Mouse (Mus musculus): ENCODE measurements around the gene Zfp568. TPM values are rescaled to one million over a fixed set of nuclear protein-coding genes. Genes with fewer than 3 reads are reported as not detected.
A peak's percentile ranks its signal among the peaks of the same experiment; 100 is the strongest.
"Not testable (repeated sequence)": the region's sequence is repeated elsewhere in the genome, so short reads cannot be mapped to it uniquely, and the experiment has no call there.

The Zfp568 gene
- polyA plus RNA-seq, 1 experiment: 2.7 TPM

DNA sequence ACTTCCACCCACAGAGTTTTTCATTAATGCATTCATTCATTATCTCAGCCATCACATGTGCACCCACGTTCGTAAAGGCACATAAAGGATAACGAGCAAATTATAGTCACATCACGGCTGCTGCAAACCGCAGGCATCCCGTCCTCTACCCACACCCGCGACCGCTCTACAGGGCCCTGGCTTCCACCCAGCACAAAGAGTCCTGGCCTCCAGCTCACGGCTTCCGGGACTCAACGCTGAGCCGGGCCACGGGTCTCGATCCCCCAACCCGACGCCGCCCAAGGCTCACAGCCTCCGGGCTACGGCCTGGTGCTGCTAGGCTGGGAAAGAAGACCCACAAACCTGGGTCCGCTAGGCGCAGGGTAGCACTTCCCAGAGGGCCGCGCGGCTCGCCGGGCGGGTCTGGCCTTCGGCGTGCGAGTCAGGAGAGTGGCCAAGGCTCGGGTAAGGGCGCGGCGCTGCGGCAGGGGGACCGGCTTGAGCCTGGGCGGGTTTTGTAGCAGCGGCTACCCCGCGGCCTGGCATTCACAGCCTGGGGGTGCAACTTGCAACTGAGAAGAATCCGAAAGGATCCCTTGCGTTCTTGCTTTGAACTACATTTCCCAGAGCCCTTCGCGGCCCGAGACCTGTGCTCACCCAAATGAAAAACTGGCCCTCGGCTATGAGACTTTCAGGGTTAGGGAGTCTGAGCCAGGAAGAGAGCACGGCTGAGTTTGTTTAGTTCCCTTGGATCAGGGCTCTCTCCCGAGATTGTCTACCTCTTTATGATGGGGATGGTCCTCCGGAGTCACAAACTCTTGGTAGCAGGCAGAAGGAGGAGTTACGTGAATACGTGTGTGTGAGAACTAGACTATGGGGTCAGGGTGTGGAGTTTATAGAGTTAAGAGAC is 30.0 kb upstream of the Zfp568 start, which contains the start of gene Zfp74:
TSS of gene Zfp74 (minus strand) at position 577 of the 889 bp plus-strand sequence.
- TF ChIP-seq POLR2A (IDR thresholded peaks at IDR 0.05; ENCODE audit: control insufficient read depth, low read depth, low read length) (peak; percentile 58; the same call in 1 of the 2 replicates), CTCF (IDR thresholded peaks at IDR 0.05; ENCODE audit: control insufficient read depth, insufficient read depth, insufficient replicate concordance, low read depth, low read length) (no peak)
- no peaks in the 10 kb centered on the region for H3K27me3 ChIP-seq (ENCODE audit: control insufficient read depth, insufficient read depth, low read length)
- H3K4me1 ChIP-seq (ENCODE audit: control insufficient read depth, insufficient read depth, low read length): peaks cover 5% of the 10 kb centered on the region
- H3K4me3 ChIP-seq (ENCODE audit: control insufficient read depth, low read depth, low read length): peak within 1 kb of the TSS; percentile 96
- H3K36me3 ChIP-seq (ENCODE audit: control insufficient read depth, insufficient read depth, low read length): no peaks in the 10 kb centered on the region
- peak within 1 kb of the TSS; percentile 93 for H3K27ac ChIP-seq (ENCODE audit: control insufficient read depth, insufficient read depth, low read depth, low read length)

DNA sequence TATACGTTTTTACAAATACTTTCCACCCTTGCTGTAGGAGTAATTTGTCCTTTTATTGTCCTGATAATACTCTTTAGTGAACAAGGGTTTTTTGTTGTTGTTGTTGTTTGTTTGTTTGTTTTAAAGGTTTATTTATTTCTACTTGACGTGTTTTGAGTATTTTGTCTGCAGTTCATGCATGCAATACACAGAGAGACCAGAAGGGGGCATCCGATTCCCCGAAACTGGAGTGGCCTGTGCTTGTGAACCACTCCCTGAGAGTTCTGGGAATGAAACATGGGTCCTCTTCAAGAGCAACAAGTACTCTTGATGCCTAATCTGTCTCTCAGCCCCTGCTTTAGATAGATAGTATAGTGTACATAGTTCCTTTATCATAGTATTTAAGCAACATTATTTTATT is 29.0 kb upstream of the Zfp568 start:
- Histone ChIP-seq H3K27me3 (ENCODE audit: control insufficient read depth, insufficient read depth, low read length) (no peaks in the 10 kb centered on the region), H3K4me1 (ENCODE audit: control insufficient read depth, insufficient read depth, low read length) (peaks cover 5% of the 10 kb centered on the region), H3K36me3 (ENCODE audit: control insufficient read depth, insufficient read depth, low read length) (no peaks in the 10 kb centered on the region), H3K4me3 (ENCODE audit: control insufficient read depth, low read depth, low read length) (no peak overlapping the region), H3K27ac (ENCODE audit: control insufficient read depth, insufficient read depth, low read depth, low read length) (no peak overlapping the region)
- TF ChIP-seq POLR2A (IDR thresholded peaks at IDR 0.05; ENCODE audit: control insufficient read depth, low read depth, low read length) (no peak), CTCF (IDR thresholded peaks at IDR 0.05; ENCODE audit: control insufficient read depth, insufficient read depth, insufficient replicate concordance, low read depth, low read length) (peak; percentile 50; the same call in 1 of the 2 replicates)

DNA sequence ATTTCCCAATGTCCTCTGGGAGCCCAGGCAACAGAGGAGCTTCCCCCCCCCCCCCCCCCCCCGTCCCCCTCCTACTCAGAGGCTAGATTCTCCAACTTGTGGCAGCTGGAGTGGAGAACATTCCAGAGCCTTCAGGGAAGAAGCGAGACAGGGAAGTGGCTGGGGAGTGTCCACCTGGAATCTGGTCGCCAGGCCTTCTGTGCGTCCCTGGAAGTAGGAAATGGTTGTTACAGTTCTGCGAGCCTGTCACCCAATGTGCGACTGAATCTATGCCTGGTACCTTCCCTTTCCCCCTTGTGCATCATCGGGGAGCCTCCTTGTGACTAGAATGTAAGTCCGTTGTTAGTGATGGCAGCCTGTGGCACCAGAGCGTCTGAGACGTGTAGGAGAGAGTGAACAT is 27.5 kb upstream of the Zfp568 start:
- Histone ChIP-seq H3K4me3 (ENCODE audit: control insufficient read depth, low read depth, low read length) (peak overlapping the region; percentile 13), H3K27me3 (ENCODE audit: control insufficient read depth, insufficient read depth, low read length) (no peaks in the 10 kb centered on the region), H3K36me3 (ENCODE audit: control insufficient read depth, insufficient read depth, low read length) (no peaks in the 10 kb centered on the region), H3K27ac (ENCODE audit: control insufficient read depth, insufficient read depth, low read depth, low read length) (no peak overlapping the region), H3K4me1 (ENCODE audit: control insufficient read depth, insufficient read depth, low read length) (peaks cover 5% of the 10 kb centered on the region)
- no peak for TF ChIP-seq CTCF (IDR thresholded peaks at IDR 0.05; ENCODE audit: control insufficient read depth, insufficient read depth, insufficient replicate concordance, low read depth, low read length)

DNA sequence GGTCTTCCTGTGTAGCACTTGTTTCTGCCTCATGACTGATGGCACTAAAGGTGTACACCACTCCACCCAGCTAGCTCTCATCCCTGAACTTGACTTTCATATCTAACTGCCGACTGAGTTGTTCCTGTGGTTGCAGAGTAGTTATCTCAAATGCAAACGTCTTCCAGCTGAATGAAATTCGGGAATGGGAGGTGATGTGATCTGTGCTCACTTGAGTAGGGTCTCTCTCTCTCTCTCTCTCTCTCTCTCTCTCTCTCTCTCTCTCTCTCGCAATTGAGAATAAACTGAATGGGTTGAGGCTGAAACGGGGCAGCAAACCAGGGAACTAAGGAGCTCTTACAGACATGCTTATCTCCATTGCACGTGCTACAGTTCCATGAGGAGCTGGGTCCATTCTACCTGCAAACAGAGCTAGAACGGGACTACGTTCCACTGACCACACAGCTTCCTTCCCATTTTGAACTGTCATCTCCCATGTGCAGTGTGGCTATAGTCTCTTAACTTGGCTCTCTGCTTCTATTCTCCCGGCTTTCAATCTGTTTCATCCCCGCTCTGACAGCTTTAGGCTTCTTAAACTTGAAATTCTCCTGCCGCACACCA is 25.5 kb upstream of the Zfp568 start:
- Histone ChIP-seq H3K36me3 (ENCODE audit: control insufficient read depth, insufficient read depth, low read length) (no peaks in the 10 kb centered on the region), H3K27ac (ENCODE audit: control insufficient read depth, insufficient read depth, low read depth, low read length) (no peak overlapping the region), H3K4me1 (ENCODE audit: control insufficient read depth, insufficient read depth, low read length) (peaks cover 5% of the 10 kb centered on the region), H3K4me3 (ENCODE audit: control insufficient read depth, low read depth, low read length) (no peak overlapping the region), H3K27me3 (ENCODE audit: control insufficient read depth, insufficient read depth, low read length) (no peaks in the 10 kb centered on the region)
- TF ChIP-seq POLR2A (IDR thresholded peaks at IDR 0.05; ENCODE audit: control insufficient read depth, low read depth, low read length) (no peak), CTCF (IDR thresholded peaks at IDR 0.05; ENCODE audit: control insufficient read depth, insufficient read depth, insufficient replicate concordance, low read depth, low read length) (no peak)

DNA sequence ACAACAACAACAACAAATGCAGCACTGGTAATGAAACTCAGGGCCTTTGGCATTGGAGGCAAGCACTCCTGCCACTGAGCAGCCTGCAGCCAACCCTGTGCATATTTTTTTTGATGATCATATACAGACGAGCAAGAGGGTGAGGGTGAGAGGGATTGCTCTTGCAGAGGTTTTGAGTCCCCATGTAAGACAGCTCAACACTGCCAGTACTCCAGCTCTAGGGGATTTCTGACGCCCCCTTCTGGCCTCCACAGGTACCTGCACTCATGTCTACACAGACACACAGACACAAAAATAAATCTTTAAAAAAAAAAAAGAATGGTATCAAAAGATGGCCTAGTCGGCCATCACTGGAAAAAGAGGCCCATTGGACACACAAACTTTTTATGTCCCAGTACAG is 24.8 kb upstream of the Zfp568 start:
- 0 out of 2 replicates have a peak, but pooled peaks have one; percentile 12 for TF ChIP-seq CTCF (IDR thresholded peaks at IDR 0.05; ENCODE audit: control insufficient read depth, insufficient read depth, insufficient replicate concordance, low read depth, low read length)
- TF ChIP-seq POLR2A (IDR thresholded peaks at IDR 0.05; ENCODE audit: control insufficient read depth, low read depth, low read length): no peak
- Histone ChIP-seq H3K27me3 (ENCODE audit: control insufficient read depth, insufficient read depth, low read length) (no peaks in the 10 kb centered on the region), H3K27ac (ENCODE audit: control insufficient read depth, insufficient read depth, low read depth, low read length) (no peak overlapping the region), H3K4me1 (ENCODE audit: control insufficient read depth, insufficient read depth, low read length) (no peaks in the 10 kb centered on the region), H3K4me3 (ENCODE audit: control insufficient read depth, low read depth, low read length) (no peak overlapping the region), H3K36me3 (ENCODE audit: control insufficient read depth, insufficient read depth, low read length) (no peaks in the 10 kb centered on the region)

DNA sequence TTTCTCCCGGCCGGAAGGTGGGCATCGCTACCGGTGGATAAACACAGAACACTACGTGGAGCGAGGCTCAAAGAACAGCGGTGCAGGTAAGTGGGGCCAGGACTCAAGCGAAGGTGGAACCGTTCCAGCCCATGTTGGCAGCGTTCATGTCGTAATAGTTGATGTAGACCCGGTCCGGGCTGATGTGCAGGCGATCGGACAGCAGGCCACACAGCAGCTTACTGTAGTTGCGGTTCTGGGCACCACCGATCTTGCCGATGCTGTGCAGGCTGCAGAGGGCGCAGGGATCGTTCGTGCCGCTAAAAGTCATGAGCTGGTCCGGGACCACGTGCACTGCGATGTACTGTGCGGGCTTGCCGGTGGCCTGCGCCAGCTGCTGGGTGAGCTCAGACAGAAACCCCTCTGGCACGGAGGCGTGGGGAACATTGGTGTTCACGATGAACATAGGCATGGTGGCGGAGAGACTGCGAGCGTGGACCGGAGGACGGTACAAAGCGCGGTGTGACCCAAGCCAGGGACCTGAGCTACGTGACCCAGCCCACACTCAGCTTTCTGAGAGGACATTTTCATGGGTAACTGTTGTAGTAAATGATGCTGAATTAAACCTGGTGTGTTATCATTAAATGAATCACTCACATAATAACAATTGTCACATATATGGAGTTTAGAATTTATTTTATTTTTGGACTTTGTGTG is 18.5 kb upstream of the Zfp568 start:
- not testable (repeated sequence) for H3K4me1 ChIP-seq (ENCODE audit: control insufficient read depth, insufficient read depth, low read length); H3K27ac ChIP-seq (ENCODE audit: control insufficient read depth, insufficient read depth, low read depth, low read length); H3K4me3 ChIP-seq (ENCODE audit: control insufficient read depth, low read depth, low read length); H3K27me3 ChIP-seq (ENCODE audit: control insufficient read depth, insufficient read depth, low read length); H3K36me3 ChIP-seq (ENCODE audit: control insufficient read depth, insufficient read depth, low read length)

DNA sequence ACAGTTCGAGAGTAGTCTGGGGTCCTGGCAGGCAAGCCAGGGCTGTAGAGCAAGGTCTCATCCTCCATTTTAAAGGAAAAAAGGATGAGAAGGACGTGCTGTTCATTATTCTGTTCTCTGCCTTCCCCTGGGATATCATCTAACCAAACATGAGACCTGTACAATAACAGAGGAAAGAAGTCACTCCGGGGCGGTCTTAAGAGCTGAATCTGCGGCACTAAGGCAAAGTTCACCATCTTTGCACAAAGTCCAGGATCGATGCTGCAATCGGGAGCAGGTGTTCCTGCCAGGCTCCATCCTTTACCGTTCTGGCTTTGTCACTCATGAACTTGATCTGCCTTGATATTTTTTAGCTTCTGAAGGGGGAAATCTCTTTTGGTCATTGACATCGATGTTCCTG is 13.1 kb upstream of the Zfp568 start:
- Histone ChIP-seq H3K27ac (ENCODE audit: control insufficient read depth, insufficient read depth, low read depth, low read length) (no peak overlapping the region), H3K4me1 (ENCODE audit: control insufficient read depth, insufficient read depth, low read length) (0 out of 2 replicates have a peak, but pooled peaks cover 4% of the 10 kb centered on the region), H3K36me3 (ENCODE audit: control insufficient read depth, insufficient read depth, low read length) (no peaks in the 10 kb centered on the region), H3K4me3 (ENCODE audit: control insufficient read depth, low read depth, low read length) (peak overlapping the region; percentile 67), H3K27me3 (ENCODE audit: control insufficient read depth, insufficient read depth, low read length) (no peaks in the 10 kb centered on the region)
- TF ChIP-seq POLR2A (IDR thresholded peaks at IDR 0.05; ENCODE audit: control insufficient read depth, low read depth, low read length): no peak
- TF ChIP-seq CTCF (IDR thresholded peaks at IDR 0.05; ENCODE audit: control insufficient read depth, insufficient read depth, insufficient replicate concordance, low read depth, low read length): no peak

Measured in testis, adult 2 months (tissue).